Mouse (Mus musculus) testis, postnatal 10 days (tissue): Measurements from ENCODE around the gene Cyp3a41b.
"Not testable (repeated sequence)": the region's sequence is repeated elsewhere in the genome, so short reads cannot be mapped to it uniquely, and the experiment has no call there.

ENCODE experiments used
- DNase-seq: peaks from one replicate; pipeline ENCODE4 v3.0.0; 2021; ENCODE audit warnings: low spot score

The Cyp3a41b gene

DNA sequence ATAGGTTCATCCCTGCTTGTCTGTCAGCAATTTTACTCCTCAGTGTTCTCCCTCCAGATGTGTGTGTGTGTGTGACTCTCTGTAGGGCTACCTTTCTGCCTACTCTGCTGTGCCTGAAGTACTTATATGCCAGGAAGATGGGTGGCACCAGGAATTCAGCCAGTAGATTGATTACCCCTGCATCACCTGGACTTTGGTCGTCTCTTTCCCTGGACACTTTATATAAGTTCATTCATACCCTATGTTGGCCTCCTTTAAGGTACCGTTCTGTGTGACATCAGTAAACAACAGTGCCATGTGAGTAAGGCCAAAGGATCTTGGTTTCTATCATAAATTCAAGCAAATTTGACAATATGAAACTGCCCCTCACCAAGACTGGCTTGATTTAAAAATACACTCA is at the start of gene Cyp3a41b:
Cyp3a41b (minus strand) TSS at position 101 of the 400 bp plus-strand sequence.
- not testable (repeated sequence) for DNase-seq

DNA sequence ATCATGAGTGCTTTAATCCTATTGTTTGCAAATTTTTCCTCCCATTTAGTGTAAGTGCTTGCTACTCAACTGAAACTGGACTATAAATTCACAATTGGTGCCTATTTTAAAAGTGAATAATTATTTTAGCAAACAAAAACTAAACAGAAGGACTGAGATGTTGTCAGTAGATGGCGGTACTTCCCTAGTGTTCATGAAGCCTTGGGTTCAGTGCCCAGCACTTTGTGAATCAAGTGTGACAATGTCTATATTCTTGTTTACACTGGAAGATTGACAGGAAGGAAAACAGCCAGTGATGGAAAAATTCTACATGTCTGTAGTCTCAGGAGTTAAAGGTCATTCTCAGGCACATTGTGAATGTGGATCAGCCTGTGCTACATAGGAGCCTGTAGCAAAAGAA is 47.8 kb upstream of the Cyp3a41b start:
- not testable (repeated sequence) for DNase-seq

DNA sequence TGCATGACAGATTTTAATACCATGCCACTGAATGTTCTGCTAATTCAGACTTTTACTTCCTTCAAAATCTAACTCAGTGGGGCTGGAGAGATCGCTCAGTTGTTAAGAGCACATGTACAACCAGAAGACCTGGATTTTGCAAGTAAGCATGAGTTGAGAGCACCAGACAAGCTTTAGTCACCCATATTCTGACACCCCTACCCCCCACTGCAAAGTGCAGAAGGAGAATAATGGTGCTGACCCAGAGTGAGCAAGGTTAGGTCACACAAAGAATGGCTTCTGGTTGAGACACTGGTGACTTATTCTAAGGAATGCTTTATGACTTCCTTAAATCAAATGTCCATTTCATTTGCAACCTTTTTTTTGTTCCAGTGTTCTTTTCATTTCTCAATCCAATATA is 20.4 kb upstream of the Cyp3a41b start:
- DNase-seq = not testable (repeated sequence)

DNA sequence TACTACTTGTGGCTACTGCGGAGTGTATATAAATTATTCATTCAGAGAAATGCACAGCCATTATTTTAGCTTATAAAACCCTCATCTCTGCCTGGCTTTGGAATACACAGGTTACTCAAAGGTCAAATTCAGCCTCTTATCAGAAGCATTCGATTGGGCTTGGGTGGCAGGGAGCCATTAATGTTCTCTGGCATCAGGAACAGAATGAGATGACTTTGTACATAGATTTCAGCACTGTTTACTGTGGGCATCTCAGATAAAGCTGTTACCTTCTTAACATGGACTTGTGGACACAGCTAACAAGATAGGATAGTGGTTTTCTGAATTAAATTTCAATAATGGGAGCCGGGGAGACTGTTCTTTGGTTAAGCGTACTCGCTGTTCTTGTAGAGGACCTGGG is 13.3 kb upstream of the Cyp3a41b start:
- not testable (repeated sequence) for DNase-seq

DNA sequence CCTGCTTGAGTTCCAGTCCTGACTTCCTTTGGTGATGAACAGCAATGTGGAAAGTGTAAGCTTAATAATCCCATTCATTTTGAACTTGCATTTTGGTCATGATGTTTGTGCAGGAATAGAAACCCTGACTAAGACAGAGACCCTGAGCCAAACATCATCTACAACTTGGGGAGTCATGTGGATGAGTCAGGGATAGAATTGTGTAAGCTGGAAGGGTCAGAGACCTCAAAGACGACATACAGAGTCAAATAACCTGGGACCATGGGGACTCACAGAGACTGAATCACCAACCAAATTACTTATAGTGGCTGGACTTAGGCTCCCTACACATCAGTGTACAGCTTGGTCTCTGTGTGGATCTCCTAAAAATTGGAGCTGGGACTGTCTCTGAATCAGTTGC is 7.2 kb downstream of the Cyp3a41b start:
- not testable (repeated sequence) for DNase-seq

DNA sequence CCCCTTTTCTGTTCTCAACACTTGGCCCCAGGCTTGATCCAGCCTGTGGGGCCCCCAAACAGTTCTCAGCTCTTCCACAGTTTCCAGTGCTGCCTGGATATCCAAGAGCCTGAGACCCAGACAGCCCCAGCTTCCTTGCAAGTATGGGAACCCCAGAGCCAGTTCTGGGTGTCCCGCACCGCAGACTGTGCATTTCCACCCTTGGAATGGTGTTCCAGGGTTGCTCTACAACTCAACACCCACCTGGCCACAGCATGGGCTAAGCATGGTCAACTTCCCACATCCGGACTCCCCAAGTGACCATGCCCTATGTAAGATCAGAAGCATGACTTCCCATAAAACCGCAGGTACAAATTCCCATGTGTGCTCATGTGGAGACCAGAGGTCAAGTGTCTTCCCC is 8.9 kb downstream of the Cyp3a41b start:
- DNase-seq = not testable (repeated sequence)

DNA sequence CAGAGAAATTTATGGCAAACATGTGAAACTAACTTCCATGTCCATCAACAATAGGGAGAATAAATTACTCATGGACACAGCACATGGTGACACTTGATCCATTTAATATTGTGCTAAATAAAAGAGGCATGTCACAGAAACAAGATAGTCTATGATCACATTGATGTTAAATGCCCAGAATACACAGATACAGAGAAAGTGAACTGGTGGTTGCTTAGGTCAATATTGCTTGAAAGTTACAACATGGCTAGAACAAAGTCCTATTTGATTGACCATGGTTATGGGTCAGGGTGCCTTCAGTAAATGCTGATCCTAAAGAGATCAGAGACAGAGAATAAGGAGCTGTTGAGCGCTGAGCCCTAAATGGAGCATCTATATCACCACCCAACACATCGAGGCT is 12.6 kb downstream of the Cyp3a41b start:
- not testable (repeated sequence) for DNase-seq
